Mouse (Mus musculus): ENCODE data around the gene Mettl7a1. TPM values are rescaled to one million over a fixed set of nuclear protein-coding genes. Genes with fewer than 3 reads are reported as not detected.
A peak's percentile ranks its signal among the peaks of the same experiment; 100 is the strongest.
"Not testable (repeated sequence)": the region's sequence is repeated elsewhere in the genome, so short reads cannot be mapped to it uniquely, and the experiment has no call there.

Gene Mettl7a1
- polyA plus RNA-seq (2016; fragmentation: Nextera tagmentation; extraction: Ambion mirVana) = 3.3 and 4.3 TPM in 2 replicates

DNA sequence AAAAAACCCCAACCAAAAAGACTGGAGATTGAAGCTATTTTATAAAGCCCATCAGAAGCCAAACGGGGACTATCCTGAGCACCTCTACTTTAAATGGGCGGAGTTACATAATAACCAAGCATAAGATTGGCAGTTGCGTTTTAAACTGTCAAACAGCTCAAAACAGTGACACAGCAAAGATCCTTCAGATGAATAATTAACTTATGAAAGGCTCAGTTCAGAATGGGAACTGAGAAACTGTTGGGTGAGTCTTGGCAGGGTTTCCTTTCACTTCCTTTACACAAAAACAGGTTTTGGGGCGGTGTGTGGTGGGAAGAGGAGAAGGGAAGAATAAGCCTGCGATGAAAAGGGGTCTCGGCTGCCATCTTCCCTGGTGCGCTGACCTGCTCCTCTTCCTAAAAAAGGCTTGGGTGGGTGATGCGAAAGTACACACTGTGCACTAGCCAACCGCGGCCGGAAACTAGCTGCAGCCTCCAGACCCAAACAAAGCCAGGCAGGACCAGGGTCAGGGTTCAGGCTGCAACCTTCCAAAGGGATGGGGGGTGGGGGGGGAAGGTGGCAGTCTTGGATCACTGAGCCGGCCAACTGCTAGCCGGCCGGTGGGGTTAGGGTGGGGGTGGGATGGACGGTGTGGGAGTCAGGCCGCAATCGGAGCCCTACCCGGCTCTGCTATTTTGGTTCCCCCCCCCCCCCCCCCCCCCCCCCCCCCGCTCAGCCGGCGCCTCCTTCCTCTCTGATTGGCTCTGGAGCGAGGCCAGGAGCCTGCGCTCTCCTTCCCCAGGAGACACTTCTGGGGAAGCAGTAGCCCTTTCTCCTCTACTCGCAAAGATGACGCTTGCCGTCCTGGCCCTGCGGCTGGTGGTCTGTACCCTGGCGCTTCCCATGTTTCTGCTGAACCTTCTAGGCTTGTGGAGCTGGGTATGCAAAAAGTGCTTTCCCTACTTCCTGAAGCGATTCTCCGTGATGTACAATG is at the start of gene Mettl7a1:
Mettl7a1 (plus strand) TSS at position 122 of the 973 bp plus-strand sequence.
- H3K27ac ChIP-seq = peak within 1 kb of the TSS; percentile 67
- ATAC-seq (ENCODE audit: insufficient number of reproducible peaks, insufficient read depth, low FRiP score, low TSS enrichment, low read depth) = peak; percentile 77; the same call in 1 of the 2 replicates
- peaks cover 7% of the 10 kb centered on the region; the same call in 1 of the 2 replicates for H3K27me3 ChIP-seq
- no peaks in the 10 kb centered on the region for H3K9me3 ChIP-seq
- 6% methylated on average over 21 of the region's 30 CpGs for WGBS
- H3K36me3 ChIP-seq = no peaks in the 10 kb centered on the region
- peak within 1 kb of the TSS; percentile 66 for H3K9ac ChIP-seq (replicated peaks)
- no peaks in the 10 kb centered on the region for H3K4me1 ChIP-seq (replicated peaks)
- H3K4me3 ChIP-seq (replicated peaks) = peak within 1 kb of the TSS; percentile 50
- H3K4me2 ChIP-seq = peak within 1 kb of the TSS; percentile 76

DNA sequence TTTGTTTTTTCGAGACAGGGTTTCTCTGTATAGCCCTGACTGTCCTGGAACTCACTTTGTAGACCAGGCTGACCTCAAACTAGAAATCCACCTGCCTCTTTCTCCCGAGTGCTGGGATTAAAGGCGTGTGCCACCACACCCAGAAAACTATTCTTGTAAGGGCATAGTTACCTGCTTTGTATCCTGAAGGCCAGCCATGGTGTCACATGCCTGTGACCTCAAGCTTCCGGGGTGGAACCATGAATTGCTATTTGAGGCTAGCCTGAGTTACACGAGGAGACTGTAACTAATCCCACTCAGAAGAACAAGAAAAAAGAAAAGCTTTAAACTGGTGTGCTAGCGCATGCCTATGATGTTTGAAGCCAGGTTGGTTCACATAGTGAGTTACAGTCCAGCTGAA is 47.6 kb upstream of the Mettl7a1 start:
- WGBS = 88% methylated on average over 6 of the region's 6 CpGs

DNA sequence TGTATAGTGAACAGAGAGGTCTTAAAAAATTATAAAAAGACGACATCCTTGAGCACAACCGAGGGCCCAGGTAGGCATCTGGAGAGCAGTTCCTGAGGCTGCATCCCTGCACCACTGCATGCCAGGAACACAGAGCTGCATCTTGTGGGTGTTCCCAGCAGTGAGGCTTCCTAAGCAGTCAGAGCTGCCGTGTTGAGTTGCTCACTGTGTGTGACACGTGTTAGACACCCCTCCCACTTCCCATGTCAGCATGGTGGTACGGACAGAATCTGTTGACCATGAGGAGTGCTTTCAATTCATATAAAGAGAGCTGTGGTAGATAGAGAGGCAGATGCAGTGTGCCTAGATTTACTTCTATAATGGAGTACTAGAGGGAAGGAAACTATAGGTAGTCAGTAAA is 46.6 kb upstream of the Mettl7a1 start:
- WGBS = 88% methylated on average over 5 of the region's 5 CpGs
- Histone ChIP-seq H3K9me3 (no peaks in the 10 kb centered on the region), H3K27me3 (no peaks in the 10 kb centered on the region), H3K4me1 (replicated peaks) (no peaks in the 10 kb centered on the region), H3K4me3 (replicated peaks) (no peak overlapping the region), H3K36me3 (peaks cover 79% of the 10 kb centered on the region), H3K4me2 (no peak overlapping the region), H3K9ac (replicated peaks) (no peak overlapping the region), H3K27ac (no peak overlapping the region)
- no peak for ATAC-seq (ENCODE audit: insufficient number of reproducible peaks, insufficient read depth, low FRiP score, low TSS enrichment, low read depth)

More for the DNA sequence above, 47.6 kb upstream of the Mettl7a1 start:
- Histone ChIP-seq H3K27me3 (no peaks in the 10 kb centered on the region), H3K27ac (no peak overlapping the region), H3K4me3 (replicated peaks) (no peak overlapping the region), H3K36me3 (peaks cover 86% of the 10 kb centered on the region), H3K4me1 (replicated peaks) (no peaks in the 10 kb centered on the region), H3K4me2 (no peak overlapping the region), H3K9ac (replicated peaks) (no peak overlapping the region), H3K9me3 (no peaks in the 10 kb centered on the region)
- no peak for ATAC-seq (ENCODE audit: insufficient number of reproducible peaks, insufficient read depth, low FRiP score, low TSS enrichment, low read depth)

DNA sequence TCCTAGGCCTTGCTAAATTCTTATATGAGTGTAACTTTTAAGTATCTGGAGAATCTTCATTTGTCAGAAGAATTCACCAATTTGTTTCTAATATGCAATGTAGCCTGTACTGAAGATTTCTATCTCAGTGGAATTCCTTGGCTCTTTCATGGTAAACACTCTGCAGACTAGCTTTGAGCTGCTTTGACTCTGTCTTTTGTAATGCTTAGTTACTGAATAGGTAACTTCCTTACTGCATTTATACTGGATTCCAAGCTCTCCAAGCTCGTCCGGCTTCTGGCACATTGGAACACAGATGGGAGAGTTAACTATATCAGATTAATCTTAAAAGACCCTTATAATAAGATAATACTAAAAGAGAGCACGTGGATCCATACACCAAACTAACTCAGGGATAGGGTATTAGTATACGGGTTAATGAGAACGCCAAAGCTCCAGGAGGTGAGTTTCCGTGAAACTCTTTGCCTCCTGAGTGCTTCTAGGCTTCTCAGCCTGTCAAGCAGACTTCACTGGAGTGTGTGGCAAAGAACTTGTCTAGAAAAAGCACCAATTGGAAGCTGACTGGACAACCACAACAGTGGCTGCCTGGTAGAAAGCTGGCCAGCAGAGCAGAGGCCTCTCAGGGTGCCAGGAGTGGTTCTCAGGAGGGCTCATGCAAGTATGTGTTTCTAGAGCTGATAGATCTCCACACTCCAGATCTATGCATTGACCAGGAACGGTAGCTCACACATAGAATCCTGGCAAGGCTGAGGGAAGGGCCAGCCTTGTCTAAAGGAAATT is 45.1 kb upstream of the Mettl7a1 start:
- no peak overlapping the region for H3K4me2 ChIP-seq
- no peaks in the 10 kb centered on the region for H3K9me3 ChIP-seq
- peaks cover 65% of the 10 kb centered on the region for H3K36me3 ChIP-seq
- no peaks in the 10 kb centered on the region for H3K27me3 ChIP-seq
- H3K4me3 ChIP-seq (replicated peaks) = no peak overlapping the region
- no peaks in the 10 kb centered on the region for H3K4me1 ChIP-seq (replicated peaks)
- no peak overlapping the region for H3K9ac ChIP-seq (replicated peaks)
- no peak for ATAC-seq (ENCODE audit: insufficient number of reproducible peaks, insufficient read depth, low FRiP score, low TSS enrichment, low read depth)
- no peak overlapping the region for H3K27ac ChIP-seq
- WGBS = 95% methylated on average over 7 of the region's 7 CpGs

DNA sequence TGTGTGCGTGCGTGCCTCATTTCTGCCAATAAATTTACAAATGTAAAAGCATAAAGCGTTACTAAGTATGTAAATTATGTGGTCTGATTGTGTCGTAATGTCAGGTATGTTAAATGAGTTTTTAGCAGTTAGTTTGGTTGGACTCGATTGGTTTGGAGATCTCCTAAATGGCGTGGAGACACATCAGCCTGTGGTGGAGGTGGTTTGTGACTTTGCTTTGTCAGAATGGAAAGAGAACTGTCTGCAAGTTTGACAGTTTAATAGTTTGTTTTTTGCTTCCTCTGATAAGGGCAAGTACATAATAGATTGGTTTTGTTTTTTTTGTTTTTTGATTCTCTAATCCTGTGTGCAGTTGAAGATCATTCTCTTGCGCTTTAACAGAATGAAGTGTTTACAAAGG is 43.6 kb upstream of the Mettl7a1 start:
- peaks cover 50% of the 10 kb centered on the region for H3K36me3 ChIP-seq
- not testable (repeated sequence) for H3K4me3 ChIP-seq (replicated peaks); H3K27ac ChIP-seq; H3K9me3 ChIP-seq; H3K27me3 ChIP-seq; H3K4me2 ChIP-seq; ATAC-seq (ENCODE audit: insufficient number of reproducible peaks, insufficient read depth, low FRiP score, low TSS enrichment, low read depth); H3K4me1 ChIP-seq (replicated peaks); H3K9ac ChIP-seq (replicated peaks)
- 91% methylated on average over 6 of the region's 7 CpGs for WGBS

DNA sequence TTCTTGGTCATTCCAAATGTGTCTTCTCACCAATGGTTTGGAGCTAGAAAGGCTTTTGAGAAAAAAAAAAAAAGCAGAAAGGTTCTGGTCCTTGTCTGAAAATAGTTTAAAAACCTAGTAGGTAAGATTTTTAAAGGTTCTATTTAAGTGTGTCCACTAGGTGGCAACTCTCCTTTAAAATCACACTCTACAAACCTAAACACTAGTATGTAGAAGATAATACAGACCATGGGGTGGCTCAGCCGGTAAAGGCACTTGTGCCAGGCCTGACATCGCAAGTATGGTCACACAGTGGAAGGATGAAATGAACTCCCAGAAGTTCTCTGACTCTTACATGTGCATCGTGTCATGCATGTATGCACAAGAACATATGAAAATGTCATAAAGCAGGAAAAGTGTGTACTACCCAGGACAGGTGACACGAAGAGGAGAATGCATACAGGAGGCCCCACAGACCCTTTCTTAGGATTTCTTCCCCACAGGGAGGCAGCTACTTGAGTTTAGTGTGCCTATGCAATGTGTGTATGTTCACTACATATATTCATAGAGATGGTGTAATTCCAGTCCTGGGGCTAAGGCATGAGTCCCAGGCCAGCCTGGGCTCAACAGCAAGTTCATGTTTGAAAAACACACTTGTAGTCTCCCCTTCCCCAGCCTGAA is 40.6 kb upstream of the Mettl7a1 start:
- 18% methylated on average over 4 of the region's 4 CpGs for WGBS
- Histone ChIP-seq H3K4me3 (replicated peaks) (no peak overlapping the region), H3K36me3 (peaks cover 20% of the 10 kb centered on the region), H3K27me3 (no peaks in the 10 kb centered on the region), H3K4me1 (replicated peaks) (no peaks in the 10 kb centered on the region), H3K4me2 (no peak overlapping the region), H3K9ac (replicated peaks) (no peak overlapping the region), H3K9me3 (no peaks in the 10 kb centered on the region), H3K27ac (no peak overlapping the region)
- no peak for ATAC-seq (ENCODE audit: insufficient number of reproducible peaks, insufficient read depth, low FRiP score, low TSS enrichment, low read depth)

DNA sequence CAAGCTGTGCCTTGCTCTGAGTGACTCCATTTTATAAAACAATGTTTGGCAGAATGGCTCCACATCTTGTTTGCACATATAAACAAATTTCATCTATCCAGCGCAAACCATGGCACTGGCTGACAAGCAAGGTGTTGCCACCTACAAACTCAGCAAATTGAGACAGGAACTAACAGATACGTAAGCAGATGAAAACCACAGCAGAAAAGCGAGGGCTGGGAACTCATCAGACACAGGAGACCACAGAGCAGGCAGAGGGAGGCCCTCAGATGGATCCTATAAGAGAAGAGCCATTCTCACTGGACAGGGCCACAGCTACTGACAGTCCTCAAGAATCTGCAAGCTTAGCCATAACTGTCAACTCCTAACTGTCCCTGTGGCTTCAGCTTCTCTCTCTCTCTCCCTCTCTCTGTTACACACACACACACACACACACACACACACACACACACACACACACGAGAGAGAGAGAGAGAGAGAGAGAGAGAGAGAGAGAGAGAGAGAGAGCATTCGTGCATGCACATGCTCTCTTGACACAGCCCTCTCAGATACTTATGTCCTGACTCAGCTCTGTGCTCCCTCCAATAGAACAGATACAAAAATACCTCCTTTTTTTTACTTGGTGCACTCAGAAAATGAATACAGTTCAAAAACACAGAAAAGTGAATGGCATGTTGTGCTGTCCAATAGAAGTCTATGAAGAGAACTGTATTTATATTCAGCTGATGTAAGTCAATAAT is 38.2 kb upstream of the Mettl7a1 start:
- no peaks in the 10 kb centered on the region for H3K4me1 ChIP-seq (replicated peaks)
- 80% methylated on average over 4 of the region's 5 CpGs for WGBS
- H3K36me3 ChIP-seq = peaks cover 6% of the 10 kb centered on the region; the same call in 1 of the 2 replicates
- H3K27ac ChIP-seq = no peak overlapping the region
- H3K27me3 ChIP-seq = peaks cover 14% of the 10 kb centered on the region; the same call in 1 of the 2 replicates
- no peak overlapping the region for H3K4me2 ChIP-seq
- no peak overlapping the region for H3K9ac ChIP-seq (replicated peaks)
- H3K9me3 ChIP-seq = no peaks in the 10 kb centered on the region
- H3K4me3 ChIP-seq (replicated peaks) = no peak overlapping the region
- no peak for ATAC-seq (ENCODE audit: insufficient number of reproducible peaks, insufficient read depth, low FRiP score, low TSS enrichment, low read depth)

DNA sequence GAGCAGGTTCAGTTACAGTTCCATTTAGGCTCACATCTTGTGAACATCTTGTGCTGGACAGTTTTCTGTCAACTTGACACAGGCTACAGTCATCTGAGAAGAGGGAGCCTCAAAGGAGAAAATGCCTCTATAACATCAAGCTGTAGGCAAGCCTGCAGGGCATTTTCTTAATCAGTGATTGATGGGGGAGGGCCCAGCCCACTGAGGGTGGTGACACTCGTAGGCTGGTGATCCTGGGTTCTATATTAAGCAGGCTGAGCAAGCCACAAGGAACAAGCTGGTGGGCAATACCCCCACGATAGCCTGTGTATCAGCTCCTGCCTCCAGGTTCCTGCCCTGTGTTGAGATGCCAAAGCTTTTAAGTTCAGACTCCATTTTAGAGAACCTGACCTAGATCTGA is 35.0 kb upstream of the Mettl7a1 start:
- Histone ChIP-seq H3K27me3 (peaks cover 14% of the 10 kb centered on the region; the same call in 1 of the 2 replicates), H3K4me2 (no peak overlapping the region), H3K9ac (replicated peaks) (no peak overlapping the region), H3K36me3 (no peaks in the 10 kb centered on the region), H3K4me3 (replicated peaks) (no peak overlapping the region), H3K9me3 (peaks cover 6% of the 10 kb centered on the region; the same call in 1 of the 2 replicates), H3K4me1 (replicated peaks) (no peaks in the 10 kb centered on the region), H3K27ac (no peak overlapping the region)
- no peak for ATAC-seq (ENCODE audit: insufficient number of reproducible peaks, insufficient read depth, low FRiP score, low TSS enrichment, low read depth)
- WGBS = 68% methylated on average over 2 of the region's 2 CpGs

DNA sequence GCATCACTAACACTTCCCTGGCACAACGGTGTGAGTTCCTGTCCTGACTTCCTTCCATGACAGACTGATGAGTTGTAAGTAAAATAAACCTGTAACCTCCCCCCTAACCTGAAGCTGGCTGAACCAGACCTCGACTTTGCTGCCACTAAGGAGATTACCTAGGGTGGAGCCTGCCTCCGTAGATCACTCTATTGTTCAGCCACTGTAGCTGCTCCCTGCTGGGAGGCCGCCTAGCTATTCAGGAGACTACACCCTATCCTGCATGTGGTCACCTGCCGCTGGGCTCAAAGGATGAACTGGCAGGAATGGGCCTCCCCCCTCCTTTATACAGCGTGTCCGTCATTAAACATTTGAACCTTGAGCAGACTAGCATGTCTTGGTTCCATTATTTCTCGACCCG is 34.2 kb upstream of the Mettl7a1 start:
- Histone ChIP-seq H3K27me3 (peaks cover 14% of the 10 kb centered on the region; the same call in 1 of the 2 replicates), H3K9ac (replicated peaks) (no peak overlapping the region), H3K4me3 (replicated peaks) (no peak overlapping the region), H3K4me1 (replicated peaks) (no peaks in the 10 kb centered on the region), H3K27ac (no peak overlapping the region), H3K4me2 (no peak overlapping the region), H3K36me3 (no peaks in the 10 kb centered on the region), H3K9me3 (peaks cover 6% of the 10 kb centered on the region; the same call in 1 of the 2 replicates)
- WGBS = 28% methylated on average over 9 of the region's 9 CpGs
- ATAC-seq (ENCODE audit: insufficient number of reproducible peaks, insufficient read depth, low FRiP score, low TSS enrichment, low read depth) = no peak

DNA sequence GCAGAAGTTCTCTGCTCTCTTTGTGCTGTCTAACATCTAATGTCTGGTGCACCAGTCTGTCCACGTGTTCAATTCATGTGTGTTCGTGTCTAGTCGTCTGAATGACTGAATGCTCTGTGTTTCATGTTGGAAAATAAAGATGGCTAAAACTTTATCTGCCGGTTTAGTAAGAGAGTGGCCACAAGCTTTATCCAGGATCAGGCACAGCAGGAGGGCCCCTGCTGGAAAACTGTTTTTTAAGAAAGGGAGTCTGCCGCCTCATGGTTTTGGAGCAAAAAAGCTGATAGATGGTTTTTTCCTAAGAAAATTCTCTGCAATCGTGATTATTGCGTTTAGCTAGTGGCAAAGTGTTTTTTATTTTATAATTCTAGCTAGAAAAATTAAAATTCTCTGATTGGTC is 33.3 kb upstream of the Mettl7a1 start:
- not testable (repeated sequence) for H3K9me3 ChIP-seq; ATAC-seq (ENCODE audit: insufficient number of reproducible peaks, insufficient read depth, low FRiP score, low TSS enrichment, low read depth); H3K4me2 ChIP-seq; H3K27ac ChIP-seq; H3K4me3 ChIP-seq (replicated peaks); H3K4me1 ChIP-seq (replicated peaks); H3K9ac ChIP-seq (replicated peaks); H3K36me3 ChIP-seq
- H3K27me3 ChIP-seq = peaks cover 14% of the 10 kb centered on the region; the same call in 1 of the 2 replicates
- 37% methylated on average over 7 of the region's 7 CpGs for WGBS

All from limb, embryonic 12.5 days (tissue).